Mouse (Mus musculus) kidney, adult 2 months (tissue): ENCODE results near the gene Vmn1r168.
"Not testable (repeated sequence)": the region's sequence is repeated elsewhere in the genome, so short reads cannot be mapped to it uniquely, and the experiment has no call there.

ENCODE experiments used
- CTCF ChIP-seq: fragments of 200-500 bp; conservative IDR thresholded peaks from 2 replicates; pipeline ENCODE4 v1.5.1; 2011; ENCODE audit warnings: low read depth, mild to moderate bottlenecking, control low read depth, low read length, moderate library complexity, mixed read lengths; ENCODE audit not compliant: insufficient read depth, insufficient read length
- POLR2A ChIP-seq: fragments of 200-500 bp; IDR thresholded peaks from one replicate; pipeline ENCODE4 v1.6.1; 2011; ENCODE audit warnings: low read depth, low read length, control low read depth

DNA sequence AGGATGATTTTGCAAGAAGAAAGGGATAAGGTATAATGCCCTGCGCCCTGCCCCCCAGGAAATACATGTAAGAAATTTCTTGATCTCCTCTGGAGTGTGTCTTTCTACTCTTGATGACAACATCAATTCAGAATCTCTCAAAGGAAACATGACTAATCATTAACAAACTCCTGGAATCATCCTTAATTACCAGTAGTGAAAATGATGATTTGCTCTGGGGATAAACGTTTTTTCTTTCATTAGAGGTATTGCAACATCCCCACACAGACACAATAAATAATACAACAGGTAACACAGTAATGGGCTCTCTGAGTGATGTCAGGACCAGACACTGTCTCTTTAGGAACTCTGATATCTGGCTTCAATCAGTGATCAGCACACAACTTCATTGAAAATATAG lies 35.7 kb downstream of the Vmn1r168 start, which contains the start of gene Vmn1r169:
- not testable (repeated sequence) for TF ChIP-seq POLR2A, CTCF
